Mouse (Mus musculus): ENCODE measurements around the gene Spaca7. TPM values are rescaled to one million over a fixed set of nuclear protein-coding genes. Genes with fewer than 3 reads are reported as not detected.

Spaca7 gene
- polyA plus RNA-seq, 1 experiment from 2014 or later: not detected

GRCm38 (mm10) chr8:12625890-12626289 is 53.1 kb downstream of the Spaca7 start:
- Histone ChIP-seq H3K27me3 (replicated peaks; ENCODE audit: control insufficient read depth, insufficient read depth, low read length) (no peaks in the 10 kb centered on the region), H3K4me3 (ENCODE audit: low read depth, low read length) (no peak overlapping the region), H3K27ac (ENCODE audit: low read depth, low read length) (no peak overlapping the region), H3K9me3 (replicated peaks; ENCODE audit: control insufficient read depth, low read length) (no peaks in the 10 kb centered on the region), H3K4me1 (ENCODE audit: control insufficient read depth, insufficient read depth, low read length) (no peaks in the 10 kb centered on the region), H3K36me3 (ENCODE audit: control insufficient read depth, insufficient read depth, low read length) (peaks cover 52% of the 10 kb centered on the region), H3K4me2 (ENCODE audit: low read length) (no peak overlapping the region), H3K9ac (ENCODE audit: low read length) (no peak overlapping the region)
- DNase-seq (ENCODE audit: low spot score) (no peak), ATAC-seq (no peak)
- 88% methylated on average over 5 of the region's 5 CpGs for WGBS

GRCm38 (mm10) chr8:12629079-12629478 is 56.2 kb downstream of the Spaca7 start:
- no peak overlapping the region for H3K27ac ChIP-seq (ENCODE audit: low read depth, low read length)
- H3K4me1 ChIP-seq (ENCODE audit: control insufficient read depth, insufficient read depth, low read length): no peaks in the 10 kb centered on the region
- H3K4me2 ChIP-seq (ENCODE audit: low read length): no peak overlapping the region
- WGBS: 32% methylated on average over 3 of the region's 3 CpGs
- no peak overlapping the region for H3K9ac ChIP-seq (ENCODE audit: low read length)
- ATAC-seq: peak; percentile 83
- H3K4me3 ChIP-seq (ENCODE audit: low read depth, low read length): no peak overlapping the region
- H3K27me3 ChIP-seq (replicated peaks; ENCODE audit: control insufficient read depth, insufficient read depth, low read length): no peaks in the 10 kb centered on the region
- DNase-seq (ENCODE audit: low spot score): peak; percentile 77
- peaks cover 45% of the 10 kb centered on the region for H3K36me3 ChIP-seq (ENCODE audit: control insufficient read depth, insufficient read depth, low read length)
- H3K9me3 ChIP-seq (replicated peaks; ENCODE audit: control insufficient read depth, low read length): no peaks in the 10 kb centered on the region

- peaks cover 67% of the 10 kb centered on the region for H3K36me3 ChIP-seq (ENCODE audit: control insufficient read depth, insufficient read depth, low read length)
- no peaks in the 10 kb centered on the region for H3K4me1 ChIP-seq (ENCODE audit: control insufficient read depth, insufficient read depth, low read length)
- no peak overlapping the region for H3K27ac ChIP-seq (ENCODE audit: low read depth, low read length)
- H3K4me2 ChIP-seq (ENCODE audit: low read length): no peak overlapping the region
- ATAC-seq (peak; percentile 58; the same call in 1 of the 2 replicates), DNase-seq (ENCODE audit: low spot score) (peak; percentile 39)
- no peaks in the 10 kb centered on the region for H3K9me3 ChIP-seq (replicated peaks; ENCODE audit: control insufficient read depth, low read length)
- H3K4me3 ChIP-seq (ENCODE audit: low read depth, low read length): no peak overlapping the region
- 67% methylated on average over 2 of the region's 2 CpGs for WGBS
- no peaks in the 10 kb centered on the region for H3K27me3 ChIP-seq (replicated peaks; ENCODE audit: control insufficient read depth, insufficient read depth, low read length)
- H3K9ac ChIP-seq (ENCODE audit: low read length): no peak overlapping the region
Observed at GRCm38 (mm10) chr8:12635366-12635765, 62.5 kb downstream of the Spaca7 start.

- no peak overlapping the region for H3K9ac ChIP-seq (ENCODE audit: low read length)
- H3K27ac ChIP-seq (ENCODE audit: low read depth, low read length): no peak overlapping the region
- no peaks in the 10 kb centered on the region for H3K4me1 ChIP-seq (ENCODE audit: control insufficient read depth, insufficient read depth, low read length)
- no peaks in the 10 kb centered on the region for H3K27me3 ChIP-seq (replicated peaks; ENCODE audit: control insufficient read depth, insufficient read depth, low read length)
- no peak overlapping the region for H3K4me2 ChIP-seq (ENCODE audit: low read length)
- no peaks in the 10 kb centered on the region for H3K9me3 ChIP-seq (replicated peaks; ENCODE audit: control insufficient read depth, low read length)
- peaks cover 60% of the 10 kb centered on the region for H3K36me3 ChIP-seq (ENCODE audit: control insufficient read depth, insufficient read depth, low read length)
- no peak for DNase-seq (ENCODE audit: low spot score)
- ATAC-seq: no peak
- H3K4me3 ChIP-seq (ENCODE audit: low read depth, low read length): no peak overlapping the region
- 94% methylated on average over 11 of the region's 11 CpGs for WGBS
Observed at GRCm38 (mm10) chr8:12638446-12638845, 65.6 kb downstream of the Spaca7 start.

- Histone ChIP-seq H3K9me3 (replicated peaks; ENCODE audit: control insufficient read depth, low read length) (no peaks in the 10 kb centered on the region), H3K4me1 (ENCODE audit: control insufficient read depth, insufficient read depth, low read length) (no peaks in the 10 kb centered on the region), H3K36me3 (ENCODE audit: control insufficient read depth, insufficient read depth, low read length) (peaks cover 66% of the 10 kb centered on the region), H3K27ac (ENCODE audit: low read depth, low read length) (no peak overlapping the region), H3K4me3 (ENCODE audit: low read depth, low read length) (no peak overlapping the region), H3K9ac (ENCODE audit: low read length) (no peak overlapping the region), H3K4me2 (ENCODE audit: low read length) (no peak overlapping the region), H3K27me3 (replicated peaks; ENCODE audit: control insufficient read depth, insufficient read depth, low read length) (no peaks in the 10 kb centered on the region)
- WGBS: 95% methylated on average over 6 of the region's 6 CpGs
- ATAC-seq: no peak
- DNase-seq (ENCODE audit: low spot score): no peak
Observed at GRCm38 (mm10) chr8:12641527-12641926, 68.7 kb downstream of the Spaca7 start.

GRCm38 (mm10) chr8:12644341-12644740 is 71.5 kb downstream of the Spaca7 start:
- Histone ChIP-seq H3K4me1 (ENCODE audit: control insufficient read depth, insufficient read depth, low read length) (no peaks in the 10 kb centered on the region), H3K36me3 (ENCODE audit: control insufficient read depth, insufficient read depth, low read length) (peaks cover 69% of the 10 kb centered on the region), H3K27ac (ENCODE audit: low read depth, low read length) (no peak overlapping the region), H3K27me3 (replicated peaks; ENCODE audit: control insufficient read depth, insufficient read depth, low read length) (no peaks in the 10 kb centered on the region), H3K9me3 (replicated peaks; ENCODE audit: control insufficient read depth, low read length) (no peaks in the 10 kb centered on the region), H3K9ac (ENCODE audit: low read length) (no peak overlapping the region), H3K4me2 (ENCODE audit: low read length) (no peak overlapping the region), H3K4me3 (ENCODE audit: low read depth, low read length) (no peak overlapping the region)
- no peak for DNase-seq (ENCODE audit: low spot score)
- 89% methylated on average over 8 of the region's 8 CpGs for WGBS
- no peak for ATAC-seq

- Histone ChIP-seq H3K9me3 (replicated peaks; ENCODE audit: control insufficient read depth, low read length) (no peaks in the 10 kb centered on the region), H3K4me2 (ENCODE audit: low read length) (no peak overlapping the region), H3K27ac (ENCODE audit: low read depth, low read length) (no peak overlapping the region), H3K9ac (ENCODE audit: low read length) (no peak overlapping the region), H3K27me3 (replicated peaks; ENCODE audit: control insufficient read depth, insufficient read depth, low read length) (no peaks in the 10 kb centered on the region), H3K4me1 (ENCODE audit: control insufficient read depth, insufficient read depth, low read length) (no peaks in the 10 kb centered on the region), H3K4me3 (ENCODE audit: low read depth, low read length) (no peak overlapping the region), H3K36me3 (ENCODE audit: control insufficient read depth, insufficient read depth, low read length) (peaks cover 69% of the 10 kb centered on the region)
- ATAC-seq (no peak), DNase-seq (ENCODE audit: low spot score) (no peak)
- WGBS: 84% methylated on average over 7 of the region's 7 CpGs
Observed at GRCm38 (mm10) chr8:12644894-12645293, 72.1 kb downstream of the Spaca7 start.

- Histone ChIP-seq H3K4me2 (ENCODE audit: low read length) (no peak overlapping the region), H3K9ac (ENCODE audit: low read length) (no peak overlapping the region), H3K9me3 (replicated peaks; ENCODE audit: control insufficient read depth, low read length) (no peaks in the 10 kb centered on the region), H3K4me1 (ENCODE audit: control insufficient read depth, insufficient read depth, low read length) (no peaks in the 10 kb centered on the region), H3K36me3 (ENCODE audit: control insufficient read depth, insufficient read depth, low read length) (peaks cover 70% of the 10 kb centered on the region), H3K27me3 (replicated peaks; ENCODE audit: control insufficient read depth, insufficient read depth, low read length) (no peaks in the 10 kb centered on the region), H3K27ac (ENCODE audit: low read depth, low read length) (no peak overlapping the region), H3K4me3 (ENCODE audit: low read depth, low read length) (no peak overlapping the region)
- WGBS: 81% methylated on average over 4 of the region's 4 CpGs
- ATAC-seq (no peak), DNase-seq (ENCODE audit: low spot score) (no peak)
Observed at GRCm38 (mm10) chr8:12646536-12646935, 73.7 kb downstream of the Spaca7 start.

- 90% methylated on average over 4 of the region's 4 CpGs for WGBS
- DNase-seq (ENCODE audit: low spot score) (no peak), ATAC-seq (no peak)
- H3K9me3 ChIP-seq (replicated peaks; ENCODE audit: control insufficient read depth, low read length): no peaks in the 10 kb centered on the region
- no peak overlapping the region for H3K4me2 ChIP-seq (ENCODE audit: low read length)
- H3K27me3 ChIP-seq (replicated peaks; ENCODE audit: control insufficient read depth, insufficient read depth, low read length): no peaks in the 10 kb centered on the region
- H3K27ac ChIP-seq (ENCODE audit: low read depth, low read length): no peak overlapping the region
- H3K36me3 ChIP-seq (ENCODE audit: control insufficient read depth, insufficient read depth, low read length): peaks cover 86% of the 10 kb centered on the region
- no peak overlapping the region for H3K9ac ChIP-seq (ENCODE audit: low read length)
- no peaks in the 10 kb centered on the region for H3K4me1 ChIP-seq (ENCODE audit: control insufficient read depth, insufficient read depth, low read length)
- no peak overlapping the region for H3K4me3 ChIP-seq (ENCODE audit: low read depth, low read length)
Observed at GRCm38 (mm10) chr8:12648951-12649350, 76.1 kb downstream of the Spaca7 start.
